Mouse (Mus musculus) urinary bladder, adult 2 months (tissue): Measurements from ENCODE around the gene Celf5. TPM values are rescaled to one million over a fixed set of nuclear protein-coding genes. Genes with fewer than 3 reads are reported as not detected.
A peak's percentile ranks its signal among the peaks of the same experiment; 100 is the strongest.
"Not testable (repeated sequence)": the region's sequence is repeated elsewhere in the genome, so short reads cannot be mapped to it uniquely, and the experiment has no call there.

ENCODE experiments used
- DNase-seq: peaks from one replicate; pipeline ENCODE4 v3.0.0; 2022; ENCODE audit warnings: low spot score
- polyA plus RNA-seq: library from polyadenylated mRNA; depleted of rRNA; stranded (reverse); fragments of >200 nt; gene quantifications from 2 replicates; pipeline ENCODE4 v1.2.3, GENCODE M21; 2012

Celf5 gene
- polyA plus RNA-seq, 1 experiment, result 0.44 TPM

DNA sequence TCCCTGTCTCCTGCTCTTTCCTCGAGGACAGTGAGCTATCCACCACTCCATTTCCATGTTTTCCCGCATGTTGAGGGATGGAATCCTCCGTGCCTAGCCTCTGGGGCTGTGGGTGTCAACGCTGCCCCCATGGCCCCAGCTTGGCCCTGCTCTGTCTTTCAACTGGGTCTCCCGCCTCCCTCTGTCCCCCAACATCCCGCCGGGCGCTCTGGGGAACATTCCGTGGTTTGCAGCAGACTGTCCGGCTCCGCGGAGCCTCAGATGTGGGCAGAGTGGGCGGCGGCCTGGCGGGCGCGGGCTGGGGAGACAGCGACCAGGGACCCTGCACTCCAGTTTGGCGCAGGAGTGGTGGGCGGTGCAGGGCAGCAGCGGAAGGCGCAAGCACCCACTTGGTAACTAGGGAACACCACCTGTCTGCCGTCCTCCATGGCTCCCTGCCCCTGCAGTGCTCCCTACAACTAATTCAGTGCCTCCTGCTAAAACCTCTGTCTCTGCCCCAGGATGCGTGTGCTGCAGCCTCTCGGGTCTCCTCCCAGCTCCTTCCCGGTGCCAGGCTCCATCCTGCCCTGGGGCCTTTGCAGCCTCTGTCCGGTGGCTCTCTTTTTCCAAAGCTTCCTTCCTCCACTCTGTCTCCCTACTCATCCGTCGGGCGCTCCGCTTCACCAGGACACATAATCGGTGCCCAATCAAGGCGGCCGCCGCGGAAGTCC lies 30.1 kb downstream of the Celf5 start:
- DNase-seq, result peak; percentile 15

DNA sequence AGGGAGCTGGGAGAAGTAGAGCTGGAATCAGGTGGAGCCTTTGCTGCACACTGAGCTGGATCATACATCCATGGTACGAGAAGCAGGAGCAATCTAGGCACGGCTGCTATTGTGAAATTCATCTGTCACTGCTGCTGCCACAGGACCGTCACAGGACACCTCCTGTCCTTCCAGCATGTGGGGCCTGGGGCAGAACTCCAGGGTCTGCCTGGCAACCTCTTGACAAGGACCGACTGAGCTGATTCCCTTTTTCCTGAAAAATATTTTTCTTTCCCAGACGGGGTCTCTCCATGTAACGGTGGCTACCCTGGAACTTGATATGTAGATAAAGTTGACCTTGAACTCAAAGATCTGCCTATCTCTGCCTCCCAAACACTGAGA lies 31.2 kb downstream of the Celf5 start:
- no peak for DNase-seq

DNA sequence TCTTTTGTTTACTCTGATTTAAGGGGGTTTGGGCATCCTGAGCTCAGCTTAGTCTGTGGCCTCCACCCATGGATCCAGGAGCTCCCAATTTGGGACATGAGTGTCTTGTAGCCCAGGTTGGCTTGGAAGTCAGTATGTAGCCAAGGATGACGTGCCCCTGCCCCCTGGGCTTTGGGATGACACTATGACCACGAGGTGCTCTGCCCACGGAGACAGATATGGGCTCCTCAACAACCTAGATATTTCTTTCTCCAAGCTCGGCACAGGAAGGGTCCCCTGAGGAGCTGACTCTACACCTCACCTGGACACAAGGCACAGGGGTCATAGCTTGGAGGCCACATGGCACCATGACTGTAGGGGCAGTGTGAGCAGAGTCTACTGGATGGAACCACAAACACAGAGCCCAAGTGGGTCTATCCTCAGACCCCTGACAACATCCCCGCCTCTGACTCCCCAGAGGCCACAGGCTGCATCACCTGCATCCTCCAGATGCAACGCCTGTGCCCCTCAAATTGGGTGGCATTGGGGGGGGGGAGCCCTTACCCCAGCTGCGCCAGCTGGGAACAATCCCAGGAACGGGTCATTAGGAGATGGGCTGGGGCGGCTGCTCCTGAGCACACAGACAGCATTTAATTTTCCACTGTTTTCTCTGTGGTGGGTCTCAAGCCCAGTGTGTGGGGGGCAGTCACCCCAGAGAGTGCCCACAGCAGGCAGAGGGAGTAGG lies 31.7 kb downstream of the Celf5 start:
- DNase-seq, result no peak

DNA sequence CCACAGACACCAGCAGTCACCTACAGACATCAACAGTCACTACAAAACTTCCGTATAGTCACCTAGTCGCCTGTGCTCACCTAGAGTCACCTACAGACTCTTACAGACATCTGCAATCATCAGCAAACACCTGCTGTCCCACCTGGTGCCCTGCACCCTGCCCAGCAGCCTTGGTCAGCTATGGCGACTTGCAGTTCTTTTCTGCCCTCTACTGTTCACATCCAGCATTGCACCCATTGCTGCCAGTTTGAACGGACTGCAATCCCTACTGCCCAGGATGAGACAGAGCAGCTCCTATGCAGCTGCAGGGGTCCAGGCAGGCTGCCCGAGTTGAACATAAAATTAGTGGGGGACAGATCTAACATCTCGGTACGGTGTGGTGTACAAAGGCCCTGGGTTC lies 32.4 kb downstream of the Celf5 start:
- DNase-seq, result peak; percentile 44

DNA sequence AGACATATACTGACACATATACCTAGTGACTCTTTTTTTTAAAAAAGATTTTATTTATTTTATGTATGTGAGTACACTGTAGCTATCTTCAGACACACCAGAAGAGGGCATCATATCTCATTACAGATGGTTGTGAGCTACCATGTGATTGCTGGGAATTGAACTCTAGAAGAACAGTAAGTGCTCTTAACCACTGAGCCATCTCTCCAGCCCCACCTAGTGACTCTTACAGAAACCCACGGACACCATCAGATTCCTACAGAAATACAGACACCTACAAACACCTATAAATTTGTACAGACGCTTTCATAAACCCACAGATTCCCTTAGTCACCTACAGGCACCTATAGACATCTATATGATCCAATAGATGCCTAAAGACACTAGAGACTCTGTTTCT lies 37.0 kb downstream of the Celf5 start:
- DNase-seq, result not testable (repeated sequence)

DNA sequence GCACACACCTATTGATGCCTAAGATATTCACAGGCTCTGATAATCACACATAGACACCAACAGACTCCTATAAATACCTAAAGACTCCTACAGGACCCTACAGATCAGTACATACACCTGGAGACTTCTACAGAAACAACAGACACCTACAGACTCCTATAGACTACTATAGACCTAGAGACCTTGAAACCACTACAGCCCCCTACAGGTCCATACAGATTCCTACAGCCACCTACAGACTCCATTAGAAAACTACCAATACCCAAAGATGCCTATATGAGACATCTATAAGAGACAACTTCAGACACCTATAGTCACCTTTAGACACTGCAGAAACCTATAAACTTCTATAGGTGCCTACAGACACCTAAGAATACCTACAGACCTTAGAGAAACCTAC lies 41.5 kb downstream of the Celf5 start:
- no peak for DNase-seq

DNA sequence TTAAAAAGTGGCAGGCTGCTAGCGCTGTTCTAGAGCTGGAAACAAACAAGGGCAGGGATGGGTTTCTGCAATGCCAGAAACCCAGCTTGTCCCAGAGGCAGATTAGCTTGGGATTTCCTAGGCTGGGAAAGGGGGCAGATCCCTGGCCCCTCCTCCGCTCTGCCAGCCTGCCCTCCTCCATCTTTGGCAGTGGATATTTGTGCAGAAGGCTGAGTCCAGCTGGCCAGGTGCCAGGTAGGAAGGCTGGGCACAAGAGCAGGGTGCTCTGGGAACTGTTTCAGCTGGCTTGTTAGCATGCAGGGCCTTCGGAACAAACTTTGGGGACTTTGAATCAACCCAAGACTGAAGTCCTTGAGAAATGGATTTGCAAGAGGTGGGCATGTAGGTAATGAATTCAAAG lies 47.1 kb downstream of the Celf5 start:
- DNase-seq, result peak; percentile 53

DNA sequence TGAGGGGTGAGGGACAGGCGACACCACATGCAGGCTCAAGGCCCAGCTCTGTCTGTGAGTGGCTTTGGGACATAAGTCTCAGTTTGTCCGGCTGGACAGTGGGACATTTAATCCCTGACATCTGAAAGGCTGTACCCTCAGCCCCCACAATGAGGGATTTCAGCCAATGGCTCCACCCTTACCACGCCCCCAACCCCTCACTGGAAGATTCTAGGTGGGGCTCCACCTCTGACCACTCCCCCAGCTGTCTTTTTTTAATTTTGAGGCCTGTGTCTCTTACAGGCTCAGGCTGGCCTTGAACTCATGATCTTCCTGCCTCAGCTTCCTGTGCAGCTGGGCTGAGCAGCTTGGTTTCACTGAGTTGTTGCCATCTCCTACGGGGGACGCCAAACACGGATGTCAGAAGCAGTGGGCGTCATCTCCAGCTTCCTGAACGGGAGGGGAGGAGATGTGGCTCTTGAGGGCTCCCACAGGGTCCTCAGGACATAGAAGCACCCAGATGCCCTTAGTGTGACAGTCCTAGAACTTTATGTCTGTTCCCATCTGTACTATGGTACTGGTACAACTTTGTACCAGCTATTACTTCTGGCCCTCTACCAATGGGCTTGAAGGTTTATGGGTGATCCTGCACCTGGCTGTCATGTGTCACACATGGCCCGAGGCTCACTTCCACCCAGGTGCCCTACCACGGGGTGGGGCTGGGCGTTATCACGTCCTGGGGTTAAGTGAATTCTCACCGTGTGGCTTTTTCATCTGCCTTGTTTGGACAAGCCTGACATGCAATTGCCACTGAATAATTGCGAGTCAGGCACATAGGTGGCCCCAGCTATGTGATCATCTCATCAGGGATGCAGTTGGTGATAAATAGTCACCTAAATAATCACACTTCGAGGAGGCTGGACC lies 47.9 kb downstream of the Celf5 start:
- peak; percentile 22 for DNase-seq

DNA sequence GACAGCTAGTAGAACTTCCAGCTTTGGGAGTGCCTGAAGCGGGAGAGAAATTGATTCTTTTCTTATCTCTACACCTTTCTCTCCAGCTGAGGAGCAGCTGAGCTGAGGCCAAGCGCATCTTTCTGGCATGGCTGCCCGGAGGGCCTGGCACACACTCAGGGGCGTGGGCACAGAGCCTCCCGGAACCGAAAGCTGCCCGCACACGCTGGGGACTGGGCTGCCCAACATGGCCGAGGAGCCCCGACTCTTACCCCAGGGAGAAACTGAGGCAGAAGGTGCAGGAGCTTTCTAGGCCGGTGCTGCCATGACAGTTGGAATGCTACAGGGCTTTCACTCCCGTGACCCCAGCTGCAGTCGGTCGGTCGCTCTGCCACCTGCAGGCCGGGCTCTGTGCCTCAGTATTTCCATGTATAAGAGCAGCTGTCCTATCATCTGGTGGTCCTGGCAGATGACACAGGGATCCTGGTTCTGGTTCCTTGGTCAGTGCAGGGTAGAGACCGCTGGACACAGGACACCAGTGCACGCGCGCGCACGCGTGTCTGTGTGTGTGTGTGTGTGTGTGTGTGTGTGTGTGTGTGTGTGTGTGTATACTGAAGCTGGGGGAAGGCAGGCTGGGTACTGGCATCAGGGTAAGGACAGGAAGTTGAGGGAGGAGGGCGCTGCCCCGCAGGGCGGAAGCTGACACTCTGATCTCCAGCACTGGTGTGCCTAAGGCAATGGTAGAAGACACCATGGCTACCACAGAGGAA lies 48.8 kb downstream of the Celf5 start:
- peak; percentile 34 for DNase-seq

DNA sequence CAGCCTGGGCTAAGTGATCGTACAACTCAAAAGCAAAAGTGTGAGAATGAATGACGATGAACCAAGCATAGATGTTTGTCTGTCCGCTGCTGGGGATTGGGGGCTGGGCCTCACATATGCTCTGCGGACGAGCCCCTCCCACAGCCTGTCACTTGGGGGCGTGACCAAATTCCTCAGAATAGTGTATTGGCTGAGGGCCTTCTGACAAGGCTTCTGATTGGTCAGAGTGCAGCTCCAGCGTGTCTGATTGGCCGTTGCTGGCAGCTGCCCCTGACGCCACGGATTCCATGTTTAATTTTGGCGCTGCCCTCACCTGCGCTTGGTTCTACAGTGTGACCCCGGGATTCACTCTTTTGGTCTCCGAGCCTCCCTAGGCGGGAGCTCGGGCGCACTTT lies 49.6 kb downstream of the Celf5 start:
- DNase-seq, result peak; percentile 65

DNA sequence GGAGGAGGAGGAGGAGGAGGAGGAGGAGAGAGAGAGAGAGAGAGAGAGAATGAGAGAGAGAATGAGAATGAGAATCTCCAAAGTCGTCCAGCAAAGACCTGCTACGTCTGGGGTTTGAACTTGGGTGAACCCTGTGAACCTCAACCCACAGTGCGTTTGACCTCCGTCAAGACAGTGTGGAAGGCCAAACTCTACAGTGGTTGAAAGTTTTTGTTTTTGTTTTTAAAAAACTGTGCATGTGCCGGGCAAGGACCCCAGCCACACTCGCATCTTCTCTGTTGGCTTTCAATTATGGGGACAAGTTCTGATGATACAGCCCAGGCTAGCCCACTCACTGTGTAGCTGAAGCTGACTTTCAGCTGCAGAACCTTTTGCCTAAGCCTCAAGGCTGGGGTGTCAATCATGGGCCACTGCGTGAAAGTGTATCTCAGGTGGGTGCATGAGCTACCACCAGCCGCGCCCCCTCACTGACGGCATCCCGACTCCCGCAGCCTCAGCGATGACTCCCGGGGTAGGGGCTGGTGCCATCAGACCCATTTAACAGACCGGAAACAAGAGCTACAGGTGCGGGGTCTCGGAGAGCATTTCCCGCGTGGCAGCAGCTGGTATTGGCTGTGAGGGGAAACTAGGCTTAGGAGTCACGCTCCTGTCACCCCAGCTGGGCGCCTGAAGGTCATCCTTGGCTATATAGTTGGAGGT lies 50.2 kb downstream of the Celf5 start:
- no peak for DNase-seq

DNA sequence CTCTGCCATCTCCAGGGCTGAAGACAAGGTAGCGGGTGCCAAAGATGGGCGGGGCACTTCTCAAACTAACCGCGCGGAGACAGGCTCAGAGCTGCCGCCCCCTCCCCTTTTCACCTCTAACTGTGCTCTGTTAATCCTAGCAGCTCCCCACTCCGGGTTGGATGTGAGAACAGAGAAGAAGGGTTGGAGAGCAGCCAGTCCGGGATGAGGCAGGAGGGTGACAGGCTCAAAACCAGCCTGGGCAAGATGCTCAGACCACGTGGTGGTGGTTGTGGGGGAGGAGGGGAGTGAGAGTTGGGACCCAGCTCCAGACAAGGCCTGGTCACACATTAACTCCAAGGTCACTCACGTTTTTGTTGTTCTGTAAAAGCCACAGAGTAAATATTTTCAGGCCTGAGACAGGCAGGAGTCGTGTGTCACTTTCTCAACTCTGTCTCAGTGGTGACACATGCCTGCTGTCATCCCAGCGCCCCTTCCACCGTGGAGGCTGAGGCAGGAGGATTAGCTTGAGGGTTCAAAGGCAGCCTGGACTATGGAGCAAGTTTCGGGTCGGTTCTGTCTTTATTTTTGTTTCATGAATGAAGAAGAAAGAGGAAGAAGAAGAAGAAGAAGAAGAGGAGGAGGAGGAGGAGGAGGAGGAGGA lies 50.9 kb downstream of the Celf5 start:
- peak; percentile 25 for DNase-seq

DNA sequence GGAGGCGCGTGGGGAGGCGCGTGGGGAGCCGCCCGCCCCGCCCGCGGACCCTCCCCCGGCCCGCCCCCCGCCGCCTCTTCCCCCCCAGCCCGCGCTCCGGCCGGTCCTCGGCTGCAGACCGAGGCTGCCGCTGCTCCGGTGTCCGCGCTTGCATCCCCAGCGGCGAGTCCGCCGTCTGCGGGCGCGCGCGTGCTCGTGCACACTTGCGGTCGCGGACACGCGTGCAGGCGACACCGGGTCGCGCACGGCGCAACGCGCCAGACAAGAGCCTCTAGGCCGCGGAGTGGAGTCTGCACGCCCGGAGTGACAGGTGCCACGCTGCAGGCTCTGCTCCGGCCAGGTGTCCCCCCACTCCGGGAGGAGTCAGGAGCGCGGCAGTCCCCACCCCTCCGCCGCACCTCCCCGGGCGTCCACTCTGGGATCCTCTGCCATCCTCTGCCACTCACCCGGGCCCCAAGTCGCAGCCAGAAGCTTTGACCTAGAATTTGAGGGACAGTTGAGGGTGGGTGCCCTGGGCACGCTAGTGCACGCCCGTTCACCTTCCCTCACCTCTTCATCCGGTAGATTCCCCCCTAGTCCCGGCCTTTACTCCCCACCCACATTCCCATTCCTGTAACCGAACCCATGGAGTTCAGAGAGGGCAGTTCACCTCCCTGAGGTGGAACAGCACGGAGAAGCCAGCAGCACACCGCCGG lies 51.5 kb downstream of the Celf5 start:
- peak; percentile 65 for DNase-seq

DNA sequence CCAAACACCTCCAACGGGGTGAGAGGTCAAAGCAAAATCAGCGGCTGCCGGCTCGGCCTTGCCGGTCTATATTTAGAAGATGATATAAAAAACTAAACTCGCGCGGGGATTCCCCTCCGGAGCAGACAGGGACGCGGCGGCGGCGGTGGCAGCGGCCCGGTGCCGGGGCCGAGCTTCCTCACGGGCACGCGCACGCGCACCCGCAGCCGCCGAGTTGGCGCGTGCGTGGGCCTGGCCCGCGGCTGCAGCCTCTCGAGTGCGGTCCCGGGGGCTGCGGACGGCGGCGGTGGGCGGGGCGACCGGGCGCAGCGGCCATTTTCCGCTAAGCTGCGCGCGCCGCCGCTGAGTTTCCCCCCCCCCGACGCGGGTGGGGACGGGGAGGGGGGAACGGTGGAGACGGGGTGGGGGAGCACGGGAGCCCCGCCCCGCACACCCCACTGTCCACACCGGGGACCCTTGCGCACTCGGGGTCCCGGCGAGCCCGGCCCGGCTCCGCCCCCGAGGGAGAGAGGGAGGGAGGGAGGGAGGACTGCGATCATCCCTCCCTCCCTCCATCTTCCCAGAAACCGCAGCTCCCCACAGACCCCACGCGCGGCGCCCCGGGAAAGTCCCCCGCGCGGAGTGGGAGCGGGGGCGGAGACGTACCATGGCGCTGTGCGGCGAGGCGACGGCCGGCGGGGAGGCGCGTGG lies 52.2 kb downstream of the Celf5 start:
- peak; percentile 74 for DNase-seq

DNA sequence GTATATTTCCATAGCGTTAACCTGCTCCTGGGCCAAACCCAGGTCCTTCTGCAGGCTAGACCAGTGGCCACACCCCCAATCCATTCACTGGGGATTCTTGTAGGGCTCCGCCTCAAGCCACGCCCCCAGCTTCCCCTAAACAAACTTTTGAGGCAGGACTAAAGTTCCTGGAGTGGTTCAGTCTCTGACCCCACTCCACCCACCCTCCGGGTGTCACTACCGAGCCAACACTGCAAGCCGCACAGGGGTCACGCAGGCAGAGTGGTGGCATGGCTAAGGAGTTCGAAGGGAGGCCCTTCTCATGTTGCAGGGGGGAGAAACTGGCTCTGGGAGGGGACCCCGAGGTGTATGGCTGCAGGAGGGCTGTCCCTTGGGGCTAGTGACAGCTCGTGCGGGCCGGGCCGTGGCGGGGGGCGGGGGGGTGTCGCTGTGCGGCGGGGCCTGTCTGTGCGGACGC lies 52.9 kb downstream of the Celf5 start:
- DNase-seq, result peak; percentile 54

DNA sequence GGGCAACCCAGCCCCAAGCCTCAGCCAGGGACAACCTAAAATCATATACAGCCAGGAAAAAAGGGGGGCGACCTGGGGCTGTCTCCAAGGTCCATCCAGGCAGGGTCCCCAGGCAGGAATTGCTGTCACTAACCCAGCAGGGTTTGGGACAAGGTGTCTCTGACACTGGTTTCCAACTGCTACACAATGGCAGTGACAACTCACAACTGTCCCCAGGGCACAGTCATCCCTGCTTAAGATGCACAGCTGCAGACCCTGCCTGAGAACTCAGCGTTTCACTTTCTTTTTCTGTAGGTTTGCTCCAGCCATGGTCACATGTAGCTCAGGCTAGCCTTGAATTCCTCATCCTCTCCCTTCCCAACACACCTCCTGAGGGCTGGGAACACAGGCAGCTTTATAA lies 53.4 kb downstream of the Celf5 start:
- peak; percentile 22 for DNase-seq

DNA sequence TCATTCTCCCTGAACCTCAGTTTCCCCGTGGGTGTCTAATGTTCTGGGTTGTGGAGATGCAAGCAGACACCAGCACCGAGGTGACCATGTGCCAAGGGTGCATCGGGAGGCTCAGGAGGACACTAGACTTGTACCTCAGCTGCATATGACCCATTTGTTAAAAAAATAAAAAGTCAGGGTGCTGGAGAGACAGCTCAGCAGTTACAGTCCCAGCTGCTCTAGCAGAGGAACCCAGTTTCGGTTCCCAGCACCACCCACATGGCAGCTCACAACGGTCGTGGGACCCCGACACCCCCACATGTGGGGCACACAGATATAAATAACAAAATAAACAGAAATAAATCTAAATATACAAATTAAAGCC lies 54.0 kb downstream of the Celf5 start:
- DNase-seq, result no peak

DNA sequence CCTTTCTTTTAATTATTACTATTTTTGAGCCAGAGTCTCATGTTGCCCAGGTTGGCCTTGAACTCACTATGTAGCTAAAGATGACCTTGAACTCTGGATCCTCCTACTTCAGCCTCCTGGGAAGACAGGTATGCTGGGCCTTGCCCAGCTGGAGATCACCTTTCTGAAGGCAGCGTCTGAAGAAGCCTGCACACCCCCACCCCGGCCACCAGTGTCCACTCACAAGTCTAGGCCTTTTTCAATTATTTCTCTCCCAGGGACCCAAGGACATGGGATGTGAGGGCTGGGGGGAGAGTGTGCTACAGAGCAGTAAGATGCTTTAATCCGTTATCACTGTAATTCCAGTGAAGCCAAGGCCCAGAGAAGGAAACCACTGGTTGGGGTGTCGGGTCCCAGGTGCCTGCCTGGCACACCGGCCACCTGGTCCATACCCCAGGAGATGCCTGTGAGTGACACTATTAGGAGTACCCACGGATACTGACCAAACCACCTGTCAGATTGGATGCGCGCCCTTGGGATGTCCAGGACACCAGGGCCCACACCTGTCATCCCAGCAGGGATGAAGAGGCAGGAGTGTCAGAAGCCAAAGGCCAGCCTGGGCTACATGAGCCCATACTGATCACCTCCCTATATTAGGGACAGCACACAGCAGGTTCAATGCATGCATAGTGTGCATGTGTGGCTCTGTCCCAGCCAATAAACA lies 54.6 kb downstream of the Celf5 start:
- DNase-seq, result no peak

DNA sequence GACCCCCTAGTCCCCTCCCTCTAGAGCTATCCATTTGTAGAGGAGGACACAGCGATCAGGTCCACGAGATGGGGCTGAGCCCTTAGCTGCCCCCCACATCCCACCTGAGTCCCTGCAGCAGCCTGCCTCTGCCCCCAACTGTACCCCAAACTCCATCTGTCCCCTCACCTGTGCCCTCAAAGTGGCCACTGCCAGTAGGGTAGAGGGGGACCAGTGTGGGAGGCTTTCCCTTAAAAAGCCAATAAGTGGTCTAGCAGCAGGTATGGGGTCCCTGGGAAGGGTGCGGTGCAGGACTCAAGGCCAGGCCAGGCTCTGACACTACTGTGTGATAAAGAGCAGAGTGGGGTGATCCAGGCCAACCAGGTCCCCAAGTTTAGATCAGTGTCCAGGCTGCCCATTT lies 55.2 kb downstream of the Celf5 start:
- no peak for DNase-seq
